ENCODE assay signal across 10 mouse cellular contexts in genomic region chr3:94441182-94441581, GRCm38 (mm10). TPM values are rescaled to one million over a fixed set of nuclear protein-coding genes. Genes with fewer than 3 reads are reported as not detected.
DNase-seq lines count a peak whose midpoint lies in the region; ATAC-seq lines count a peak whose summit lies in the region.
"Had no signal": no experiment of that assay in that cellular context is flagged by ENCODE, and none has a peak within 500 bp of the region (broad histone marks: within the 10 kb centered on the region; RNA-seq: fewer than 3 reads in every experiment).

No protein-coding gene starts in this region.

- H3K9ac ChIP-seq in kidney, embryonic 16.5 days (replicated peaks; ENCODE audit: low read length): no peak overlapping the region
- no peak overlapping the region for H3K9ac ChIP-seq in midbrain, embryonic 15.5 days
- H3K9ac ChIP-seq: neural tube, embryonic 12.5 days had no signal

- H3K27me3 ChIP-seq in kidney, embryonic 16.5 days (ENCODE audit: insufficient read depth, low read length): peaks cover 2% of the 10 kb centered on the region; the same call in 1 of the 2 replicates
- H3K27me3 ChIP-seq in limb, embryonic 10.5 days (ENCODE audit: low read depth, poor library complexity, severe bottlenecking): peaks cover 7% of the 10 kb centered on the region; the same call in 1 of the 2 replicates
- no peaks in the 10 kb centered on the region for H3K27me3 ChIP-seq in midbrain, embryonic 15.5 days (replicated peaks)
- H3K27me3 ChIP-seq: neural tube, embryonic 12.5 days had no signal

- H3K27ac ChIP-seq in kidney, embryonic 16.5 days (ENCODE audit: low read length): no peak overlapping the region
- no peak overlapping the region for H3K27ac ChIP-seq in limb, embryonic 10.5 days
- H3K27ac ChIP-seq in midbrain, embryonic 15.5 days: no peak overlapping the region
- H3K27ac ChIP-seq: neural tube, embryonic 12.5 days had no signal

- WGBS in kidney, embryonic 16.5 days: 39% methylated on average over 3 of the region's 3 CpGs
- 48% methylated on average over 3 of the region's 3 CpGs for WGBS in limb, embryonic 10.5 days
- 42% methylated on average over 3 of the region's 3 CpGs for WGBS in midbrain, embryonic 15.5 days

- ATAC-seq in CD4-positive, CD25-positive, alpha-beta regulatory T cell, adult 4 months: no peak
- no peak for ATAC-seq in kidney, embryonic 16.5 days (ENCODE audit: low FRiP score, low TSS enrichment)
- no peak for ATAC-seq in midbrain, embryonic 15.5 days (replicated peaks)

- H3K4me2 ChIP-seq in kidney, embryonic 16.5 days (replicated peaks; ENCODE audit: low read depth, low read length): no peak overlapping the region
- H3K4me2 ChIP-seq in midbrain, embryonic 15.5 days: no peak overlapping the region
- H3K4me2 ChIP-seq: neural tube, embryonic 12.5 days had no signal

- H3K36me3 ChIP-seq in kidney, embryonic 16.5 days (ENCODE audit: insufficient read depth, low read length): peaks cover 7% of the 10 kb centered on the region
- peaks cover 16% of the 10 kb centered on the region for H3K36me3 ChIP-seq in limb, embryonic 10.5 days
- H3K36me3 ChIP-seq in midbrain, embryonic 15.5 days (replicated peaks): peaks cover 4% of the 10 kb centered on the region; the same call in 1 of the 2 replicates

- H3K4me3 ChIP-seq in kidney, embryonic 16.5 days (ENCODE audit: low read length): no peak overlapping the region
- H3K4me3 ChIP-seq in limb, embryonic 10.5 days: no peak overlapping the region
- H3K4me3 ChIP-seq in midbrain, embryonic 15.5 days: no peak overlapping the region
- H3K4me3 ChIP-seq: neural tube, embryonic 12.5 days had no signal

- peak; percentile 55 for DNase-seq in CD4-positive, CD25-positive, alpha-beta regulatory T cell, adult 2 months (ENCODE audit: low read depth, low spot score)
- peak; percentile 48 for DNase-seq in kidney, adult 9 months
- peak; percentile 38 for DNase-seq in A20 (ENCODE audit: low read depth, low spot score)
- peak; percentile 29 for DNase-seq in c-Kit-positive CD71-negative TER-119-negative erythroid progenitor cells, embryonic 14.5 days (ENCODE audit: low read depth)
- no peak for DNase-seq in limb, embryonic 10.5 days (ENCODE audit: low spot score)

- H3K9me3 ChIP-seq in kidney, embryonic 16.5 days (ENCODE audit: low read length): no peaks in the 10 kb centered on the region
- H3K9me3 ChIP-seq in limb, embryonic 10.5 days (replicated peaks): no peaks in the 10 kb centered on the region
- H3K9me3 ChIP-seq in midbrain, embryonic 15.5 days: no peaks in the 10 kb centered on the region
- H3K9me3 ChIP-seq: neural tube, embryonic 12.5 days had no signal

- peaks cover 5% of the 10 kb centered on the region; the same call in 1 of the 2 replicates for H3K4me1 ChIP-seq in kidney, embryonic 16.5 days (ENCODE audit: insufficient read depth, low read length)
- H3K4me1 ChIP-seq in limb, embryonic 10.5 days: peaks cover 9% of the 10 kb centered on the region
- H3K4me1 ChIP-seq in midbrain, embryonic 15.5 days: peaks cover 18% of the 10 kb centered on the region

RNA-seq across cellular contexts. Expression of gene Mrpl9, which starts 1.9 kb away (rescaled TPM):
- polyA plus RNA-seq in CD4-positive, CD25-positive, alpha-beta regulatory T cell, adult 4 months (2017; shearing (Covaris generic)): 10 to 100 TPM; 47.2 to 47.6 TPM
- 72.3 and 79.1 TPM in 2 replicates for polyA plus RNA-seq in kidney, embryonic 16.5 days (2015; fragmentation: Nextera tagmentation; extraction: Ambion mirVana)
- 71.0 and 77.8 TPM in 2 replicates for polyA plus RNA-seq in limb, embryonic 10.5 days (2016; fragmentation: Nextera tagmentation; extraction: Ambion mirVana)
- polyA plus RNA-seq in midbrain, embryonic 15.5 days (2015; fragmentation: Nextera tagmentation; extraction: Ambion mirVana): 56.7 and 57.8 TPM in 2 replicates

RNA-seq across cellular contexts. Expression of gene Oaz3, which starts 2.5 kb away (rescaled TPM):
- under 1 TPM in 1 of 2 experiments, not detected in 1; 0.94 TPM for polyA plus RNA-seq in CD4-positive, CD25-positive, alpha-beta regulatory T cell, adult 4 months (2017; shearing (Covaris generic))
- polyA plus RNA-seq in kidney, embryonic 16.5 days (2015; fragmentation: Nextera tagmentation; extraction: Ambion mirVana): 0.44 and 0.66 TPM in 2 replicates
- 0.29 and 0.51 TPM in 2 replicates for polyA plus RNA-seq in limb, embryonic 10.5 days (2016; fragmentation: Nextera tagmentation; extraction: Ambion mirVana)
- 1.6 and 1.8 TPM in 2 replicates for polyA plus RNA-seq in midbrain, embryonic 15.5 days (2015; fragmentation: Nextera tagmentation; extraction: Ambion mirVana)
- polyA plus RNA-seq: small intestine, adult 2 months had no signal

RNA-seq across cellular contexts. Expression of gene Tdrkh, which starts 28.1 kb away (rescaled TPM):
- 10 to 100 TPM; 11.4 to 11.6 TPM for polyA plus RNA-seq in CD4-positive, CD25-positive, alpha-beta regulatory T cell, adult 4 months (2017; shearing (Covaris generic))
- 12.1 and 13.8 TPM in 2 replicates for polyA plus RNA-seq in kidney, embryonic 16.5 days (2015; fragmentation: Nextera tagmentation; extraction: Ambion mirVana)
- polyA plus RNA-seq in limb, embryonic 10.5 days (2016; fragmentation: Nextera tagmentation; extraction: Ambion mirVana): 5.1 and 6.6 TPM in 2 replicates
- polyA plus RNA-seq in midbrain, embryonic 15.5 days (2015; fragmentation: Nextera tagmentation; extraction: Ambion mirVana): 47.8 and 53.2 TPM in 2 replicates
- polyA plus RNA-seq: small intestine, adult 2 months had no signal

RNA-seq across cellular contexts. Expression of gene Celf3, which starts 36.9 kb away (rescaled TPM):
- 1 to 10 TPM in 1 of 2 experiments, under 1 TPM in 1; 0.55 to 1.8 TPM for polyA plus RNA-seq in CD4-positive, CD25-positive, alpha-beta regulatory T cell, adult 4 months (2017; shearing (Covaris generic))
- 1.4 and 2.5 TPM in 2 replicates for polyA plus RNA-seq in kidney, embryonic 16.5 days (2015; fragmentation: Nextera tagmentation; extraction: Ambion mirVana)
- 1.4 and 1.5 TPM in 2 replicates for polyA plus RNA-seq in limb, embryonic 10.5 days (2016; fragmentation: Nextera tagmentation; extraction: Ambion mirVana)
- polyA plus RNA-seq in midbrain, embryonic 15.5 days (2015; fragmentation: Nextera tagmentation; extraction: Ambion mirVana): 320 and 350 TPM in 2 replicates

RNA-seq across cellular contexts. Expression of gene Riiad1, which starts 39.0 kb away (rescaled TPM):
- polyA plus RNA-seq in CD4-positive, CD25-positive, alpha-beta regulatory T cell, adult 4 months (2017; shearing (Covaris generic)): 1 to 10 TPM in 1 of 2 experiments, not detected in 1; 1.4 TPM
- polyA plus RNA-seq in kidney, embryonic 16.5 days (2015; fragmentation: Nextera tagmentation; extraction: Ambion mirVana): 0.99 and 1.7 TPM in 2 replicates
- 1.4 and 1.8 TPM in 2 replicates for polyA plus RNA-seq in limb, embryonic 10.5 days (2016; fragmentation: Nextera tagmentation; extraction: Ambion mirVana)
- polyA plus RNA-seq in midbrain, embryonic 15.5 days (2015; fragmentation: Nextera tagmentation; extraction: Ambion mirVana): 20.1 and 21.3 TPM in 2 replicates
